Mouse (Mus musculus) spleen, postnatal 14 days (tissue): ENCODE data around the gene Phox2b.

ENCODE experiments used
- DNase-seq, 2 experiments: peaks; one replicate each; pipeline ENCODE4 v3.0.0; 2021 to 2022; ENCODE audit warnings: low spot score in 2 of 2

Gene Phox2b

GRCm38 (mm10) chr5:67098733-67099323, at the start of gene Phox2b:
Phox2b (minus strand) TSS chr5:67099301.
- DNase-seq = no peak

DNA sequence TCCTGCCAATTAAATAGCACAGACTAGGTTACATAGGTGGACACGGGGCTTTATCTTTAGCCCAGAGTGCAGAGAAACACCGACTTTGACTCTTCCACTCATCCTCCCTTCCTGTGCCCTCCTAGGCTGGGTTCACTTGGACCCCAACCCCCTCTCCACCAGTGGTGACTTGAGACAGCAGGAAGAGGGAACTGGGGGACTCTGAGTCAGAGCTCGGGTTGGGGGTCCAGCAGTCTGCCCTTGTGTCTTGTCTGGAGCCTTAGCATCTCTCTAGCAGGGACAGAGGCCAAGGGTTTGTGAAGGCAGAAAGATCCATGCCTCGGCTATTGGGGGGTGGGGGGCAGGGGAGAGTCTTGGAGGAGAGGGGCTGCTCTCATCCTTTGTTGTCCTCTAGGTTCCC, 43.5 kb upstream of the Phox2b start:
- DNase-seq = no peak

- DNase-seq = no peak
Observed at GRCm38 (mm10) chr5:67139052-67140015, 40.2 kb upstream of the Phox2b start.

DNA sequence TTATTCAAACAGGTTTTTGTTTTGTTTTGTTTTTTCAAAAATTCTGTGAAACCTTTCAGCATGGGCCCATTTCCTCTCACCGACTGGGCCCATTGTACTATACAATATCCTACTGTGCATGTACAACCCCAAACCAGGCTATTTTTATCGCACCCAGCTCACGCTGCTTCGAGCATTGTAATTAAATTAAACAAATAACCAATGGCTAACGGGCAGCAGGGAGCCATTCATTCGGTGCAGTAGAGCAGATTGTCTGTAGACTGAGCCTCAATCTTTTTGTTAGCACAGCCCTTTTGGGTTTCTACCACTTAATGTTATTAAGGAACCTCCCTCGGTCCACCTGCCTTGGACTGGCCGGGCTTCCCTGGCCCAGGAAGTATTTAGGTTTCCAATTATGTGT, 39.5 kb upstream of the Phox2b start:
- no peak for DNase-seq

- DNase-seq = no peak
Observed at GRCm38 (mm10) chr5:67134698-67135097, 35.6 kb upstream of the Phox2b start.

GRCm38 (mm10) chr5:67131671-67132070, 32.6 kb upstream of the Phox2b start:
- no peak for DNase-seq

- DNase-seq = no peak
Observed at GRCm38 (mm10) chr5:67106261-67106660, 7.2 kb upstream of the Phox2b start.

GRCm38 (mm10) chr5:67103016-67103415, 3.9 kb upstream of the Phox2b start:
- DNase-seq = no peak

DNA sequence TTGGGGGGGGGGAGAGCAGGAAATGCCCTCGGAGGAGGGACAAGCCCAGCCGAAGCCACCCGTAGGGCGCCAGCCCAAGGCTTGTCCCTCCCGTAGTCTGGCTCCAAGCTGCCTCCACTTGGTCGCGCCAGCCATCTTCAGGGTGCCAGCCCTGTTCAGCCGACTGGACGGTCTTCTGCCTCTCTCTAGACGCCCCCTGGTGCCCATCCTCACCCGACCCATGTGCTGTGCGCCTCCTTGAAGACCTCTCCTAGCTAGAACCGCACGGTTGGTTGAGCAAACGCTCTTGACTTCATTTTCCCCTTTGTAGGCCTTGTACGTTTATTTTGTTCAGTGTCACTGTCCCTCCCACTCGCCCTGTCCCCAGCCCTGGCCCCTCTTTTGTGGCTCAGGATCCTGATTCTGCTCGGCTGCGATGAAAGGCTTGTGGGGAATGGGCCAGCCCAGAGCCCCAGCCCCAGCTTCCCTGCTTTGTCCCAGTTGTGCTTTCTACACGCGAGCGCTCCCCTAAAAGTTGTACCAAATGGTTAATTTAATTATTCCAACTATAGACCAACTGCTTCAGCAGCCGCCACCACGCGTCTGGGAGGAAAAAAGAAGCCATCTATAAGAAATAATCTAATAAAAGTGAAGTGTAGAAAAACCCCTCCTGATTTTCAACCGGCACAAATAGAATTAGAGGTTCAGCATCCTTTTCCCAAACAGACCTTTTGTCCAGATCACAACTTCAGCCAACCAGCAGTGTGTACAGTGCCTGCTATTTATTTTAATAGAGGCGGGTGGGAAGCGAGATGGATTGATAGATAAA, 2.9 kb upstream of the Phox2b start:
- no peak for DNase-seq

DNA sequence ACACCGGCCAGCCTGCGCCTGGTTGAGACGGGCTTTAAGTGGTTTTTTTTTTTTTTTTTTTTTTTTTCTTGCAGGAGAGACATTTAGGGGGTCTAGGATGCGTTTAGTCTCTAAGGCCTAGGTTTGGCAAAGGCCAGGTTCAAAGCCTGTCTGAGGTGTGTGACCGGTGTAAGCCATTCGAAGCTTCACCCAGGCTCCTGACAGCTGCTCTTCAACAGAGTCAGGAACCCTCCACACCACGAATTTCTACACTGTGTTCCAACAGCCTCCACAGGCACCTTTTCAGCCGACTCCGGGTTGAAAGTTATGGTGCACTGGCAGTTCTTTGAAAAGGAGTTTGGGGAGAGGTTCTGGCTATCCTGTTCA, 2.3 kb upstream of the Phox2b start:
- DNase-seq = no peak

- DNase-seq = no peak
Observed at GRCm38 (mm10) chr5:67100564-67101394, 1.7 kb upstream of the Phox2b start.

- DNase-seq = no peak
Observed at GRCm38 (mm10) chr5:67099393-67100271, 531 bp upstream of the Phox2b start.

DNA sequence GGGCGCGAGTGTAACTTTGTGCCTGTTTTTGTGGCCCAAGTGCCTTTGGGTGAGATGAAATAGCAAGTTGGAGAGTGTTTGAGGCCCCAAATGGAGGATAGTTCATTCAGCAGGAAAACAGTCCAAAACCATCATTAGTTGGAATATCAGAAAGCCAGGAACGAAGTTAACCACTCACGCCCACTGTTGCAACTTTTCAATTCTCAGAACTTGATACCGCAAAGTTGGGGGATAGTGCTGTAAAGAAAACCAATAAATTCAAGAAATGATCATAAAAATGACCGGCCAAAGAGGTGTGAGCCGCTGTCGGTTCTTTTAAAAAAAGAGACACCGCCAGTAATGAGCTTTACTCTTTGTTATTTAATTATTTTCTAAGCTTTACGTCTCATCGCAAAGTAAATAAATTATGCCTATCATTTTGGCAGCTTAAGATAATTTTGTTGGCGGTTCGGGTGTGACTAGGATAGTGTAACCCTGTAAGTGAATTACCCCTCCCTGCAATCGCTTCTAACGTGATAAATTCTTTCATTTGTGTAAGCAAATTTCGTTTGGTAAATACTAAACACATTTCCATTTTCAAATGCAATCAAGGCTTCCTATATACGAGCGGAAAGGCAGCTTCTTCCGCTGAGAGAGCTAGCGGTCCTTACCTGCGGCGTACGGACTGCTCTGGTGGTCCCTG, 909 bp downstream of the Phox2b start:
- no peak for DNase-seq

DNA sequence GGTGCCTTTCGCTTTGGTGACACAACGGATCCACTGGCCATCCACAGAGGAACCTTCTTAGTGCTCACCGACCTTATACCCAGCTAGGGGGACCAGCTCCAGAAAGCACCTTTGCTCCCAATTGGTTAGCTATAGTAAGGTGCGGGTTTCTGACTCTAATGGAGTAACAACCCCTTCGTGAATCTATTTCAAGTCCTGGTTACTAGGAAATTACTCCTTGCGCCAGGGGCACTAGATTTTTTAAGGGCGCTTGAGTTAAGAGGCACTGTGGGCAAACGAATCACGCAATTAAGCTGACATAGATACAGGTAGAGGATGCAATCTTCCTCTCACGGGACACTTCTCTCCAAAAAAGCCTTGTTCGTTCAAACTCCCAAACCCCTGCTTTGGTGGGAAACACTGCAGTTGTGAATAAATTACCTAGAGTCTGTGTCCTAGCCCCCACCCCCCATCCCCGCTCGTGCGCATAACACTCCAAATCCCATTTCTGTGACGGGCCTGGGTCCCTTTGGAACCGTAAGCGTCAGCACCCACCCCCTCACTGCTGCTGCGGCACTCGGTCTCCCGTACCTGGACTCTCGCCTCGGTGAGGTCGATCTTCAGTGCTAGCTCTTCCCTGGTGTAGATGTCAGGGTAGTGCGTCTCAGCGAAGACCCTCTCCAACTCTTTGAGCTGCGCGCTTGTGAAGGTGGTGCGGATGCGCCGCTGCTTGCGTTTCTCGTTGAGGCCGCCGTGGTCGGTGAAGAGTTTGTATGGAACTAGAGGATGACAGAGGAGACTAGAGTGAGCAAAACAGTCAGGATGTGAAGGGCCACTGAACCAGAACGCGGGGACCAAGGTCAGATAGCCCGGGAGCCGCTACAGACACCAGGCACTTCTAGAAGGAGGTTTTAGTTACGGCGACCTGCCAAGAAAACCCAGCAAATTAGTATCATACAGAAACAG, 1.7 kb downstream of the Phox2b start:
- DNase-seq = no peak

GRCm38 (mm10) chr5:67096378-67096771, 2.7 kb downstream of the Phox2b start:
- DNase-seq = no peak

- no peak for DNase-seq
Observed at GRCm38 (mm10) chr5:67095651-67096377, 3.3 kb downstream of the Phox2b start.

DNA sequence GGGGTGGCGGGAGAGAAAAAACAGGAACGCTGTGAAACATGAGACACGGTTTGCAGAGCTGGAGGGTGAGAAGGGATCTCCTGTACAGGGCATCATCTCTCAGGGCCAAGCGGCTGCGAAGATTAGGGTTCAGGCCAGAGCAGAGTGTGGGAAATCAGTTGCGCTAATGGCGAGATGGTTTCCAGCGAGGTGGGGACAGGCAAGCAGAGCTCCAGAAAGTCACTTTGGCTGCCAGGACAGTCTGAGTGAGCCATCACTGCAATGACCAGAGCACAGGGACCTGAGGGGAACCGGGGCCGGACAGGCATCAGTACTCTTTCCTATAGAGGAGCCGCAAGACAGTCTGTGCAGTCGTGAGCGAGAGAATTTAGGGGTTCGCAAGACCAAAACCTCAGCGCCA, 3.9 kb downstream of the Phox2b start:
- DNase-seq = no peak

DNA sequence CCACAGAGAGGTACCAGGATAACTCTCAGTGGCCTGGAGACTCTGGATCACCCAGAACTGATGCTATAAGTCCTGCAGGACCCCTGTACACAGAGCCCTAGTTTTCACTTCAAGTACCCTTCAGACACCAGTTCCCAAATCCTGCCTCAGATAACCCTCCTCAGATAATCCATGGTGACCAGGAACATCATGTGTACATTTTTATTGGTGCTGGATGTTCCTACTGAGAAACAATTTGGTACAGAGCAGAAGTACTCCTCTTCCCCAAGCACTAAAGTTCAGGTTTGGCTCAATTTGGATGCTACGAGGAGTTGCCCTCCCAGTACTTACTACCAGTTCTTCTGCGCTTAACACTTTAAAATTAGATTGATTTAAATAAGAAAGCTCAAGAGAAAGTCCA, 5.1 kb downstream of the Phox2b start:
- DNase-seq = no peak
